Mouse (Mus musculus) gastrocnemius, postnatal 4 days (tissue): ENCODE measurements around the gene Olfr154. TPM values are rescaled to one million over a fixed set of nuclear protein-coding genes. Genes with fewer than 3 reads are reported as not detected.
"Not testable (repeated sequence)": the region's sequence is repeated elsewhere in the genome, so short reads cannot be mapped to it uniquely, and the experiment has no call there.

Experiments
- DNase-seq, 2 experiments: peaks; one replicate each; pipeline ENCODE4 v3.0.0; 2021 to 2022; ENCODE audit warnings: low spot score in 2 of 2, mixed read lengths in 2 of 2
- long read RNA-seq, 2 experiments: library from polyadenylated mRNA; stranded (forward); transcript quantifications; one replicate each; pipeline ENCODE4 v2.0.0; 2021
- total RNA-seq, 2 experiments: library from RNA; stranded (reverse); gene quantifications; 2 replicates each; pipeline ENCODE4 v1.2.3; 2021

Olfr154 gene
- total RNA-seq = not detected
- long read RNA-seq, experiment 1 = 0 reads
- long read RNA-seq, experiment 2 = 0 reads

GRCm38 (mm10) chr2:85664355-85664754, at the start of gene Olfr154:
TSS of gene Olfr154 (minus strand) at chr2:85664455.
- DNase-seq = not testable (repeated sequence)

GRCm38 (mm10) chr2:85711159-85711558, 46.9 kb upstream of the Olfr154 start:
- DNase-seq = no peak

GRCm38 (mm10) chr2:85710680-85711079, 46.4 kb upstream of the Olfr154 start:
- DNase-seq = not testable (repeated sequence)

- DNase-seq = no peak
Measured at GRCm38 (mm10) chr2:85689131-85689530, 24.9 kb upstream of the Olfr154 start, which contains the start of gene Olfr1008. TSS of gene Olfr1008 (plus strand) at chr2:85689431.

GRCm38 (mm10) chr2:85678667-85679066, 14.4 kb upstream of the Olfr154 start, which contains the start of gene Olfr1006:
TSS of gene Olfr1006 (minus strand) at chr2:85678767.
- DNase-seq = no peak

GRCm38 (mm10) chr2:85650604-85651003, 13.7 kb downstream of the Olfr154 start, which contains the start of gene Olfr1002:
TSS of gene Olfr1002 (minus strand) at chr2:85650704.
- DNase-seq = no peak

Other genes with a start within 250 kb of the Olfr154 start
- not detected for gene Olfr993, start 249.6 kb downstream of the Olfr154 start, total RNA-seq
- not detected for gene Olfr994, start 228.0 kb downstream of the Olfr154 start, total RNA-seq
- gene Olfr995, start 220.8 kb downstream of the Olfr154 start, total RNA-seq = not detected
- gene 4833423E24Rik, start 145.4 kb downstream of the Olfr154 start, total RNA-seq = under 1 TPM; 0.18 to 0.34 TPM
- gene Olfr996, start 85.2 kb downstream of the Olfr154 start, total RNA-seq = not detected
- gene Olfr998, start 75.5 kb downstream of the Olfr154 start, total RNA-seq = not detected
- gene Olfr1000, start 52.6 kb downstream of the Olfr154 start, total RNA-seq = not detected
- gene Olfr1002, start 13.8 kb downstream of the Olfr154 start, total RNA-seq = not detected
- gene Olfr1006, start 14.3 kb upstream of the Olfr154 start, total RNA-seq = not detected
- gene Olfr1008, start 25.0 kb upstream of the Olfr154 start, total RNA-seq = not detected
- gene Olfr1009, start 51.0 kb upstream of the Olfr154 start, total RNA-seq = not detected
- gene Olfr1012, start 98.3 kb upstream of the Olfr154 start, total RNA-seq = not detected
- gene Olfr1013, start 102.6 kb upstream of the Olfr154 start, total RNA-seq = not detected
- not detected for gene Olfr1014, start 108.3 kb upstream of the Olfr154 start, total RNA-seq
- gene Olfr1015, start 117.6 kb upstream of the Olfr154 start, total RNA-seq = not detected
- not detected for gene Olfr1016, start 138.1 kb upstream of the Olfr154 start, total RNA-seq
- not detected for gene Olfr1018, start 154.0 kb upstream of the Olfr154 start, total RNA-seq
- not detected for gene Olfr1019, start 181.0 kb upstream of the Olfr154 start, total RNA-seq
- not detected for gene Olfr1020, start 182.6 kb upstream of the Olfr154 start, total RNA-seq
- not detected for gene Olfr1022, start 204.1 kb upstream of the Olfr154 start, total RNA-seq
- not detected for gene Olfr1023, start 221.2 kb upstream of the Olfr154 start, total RNA-seq
- not detected for gene Olfr1024, start 240.6 kb upstream of the Olfr154 start, total RNA-seq